Mouse (Mus musculus) spleen, adult 12 weeks (tissue): ENCODE measurements around the gene Mllt1.
"Not testable (repeated sequence)": the region's sequence is repeated elsewhere in the genome, so short reads cannot be mapped to it uniquely, and the experiment has no call there.

Experiments
- DNase-seq: peaks from one replicate; pipeline ENCODE4 v3.0.0; 2022; ENCODE audit warnings: low spot score

Gene Mllt1

DNA sequence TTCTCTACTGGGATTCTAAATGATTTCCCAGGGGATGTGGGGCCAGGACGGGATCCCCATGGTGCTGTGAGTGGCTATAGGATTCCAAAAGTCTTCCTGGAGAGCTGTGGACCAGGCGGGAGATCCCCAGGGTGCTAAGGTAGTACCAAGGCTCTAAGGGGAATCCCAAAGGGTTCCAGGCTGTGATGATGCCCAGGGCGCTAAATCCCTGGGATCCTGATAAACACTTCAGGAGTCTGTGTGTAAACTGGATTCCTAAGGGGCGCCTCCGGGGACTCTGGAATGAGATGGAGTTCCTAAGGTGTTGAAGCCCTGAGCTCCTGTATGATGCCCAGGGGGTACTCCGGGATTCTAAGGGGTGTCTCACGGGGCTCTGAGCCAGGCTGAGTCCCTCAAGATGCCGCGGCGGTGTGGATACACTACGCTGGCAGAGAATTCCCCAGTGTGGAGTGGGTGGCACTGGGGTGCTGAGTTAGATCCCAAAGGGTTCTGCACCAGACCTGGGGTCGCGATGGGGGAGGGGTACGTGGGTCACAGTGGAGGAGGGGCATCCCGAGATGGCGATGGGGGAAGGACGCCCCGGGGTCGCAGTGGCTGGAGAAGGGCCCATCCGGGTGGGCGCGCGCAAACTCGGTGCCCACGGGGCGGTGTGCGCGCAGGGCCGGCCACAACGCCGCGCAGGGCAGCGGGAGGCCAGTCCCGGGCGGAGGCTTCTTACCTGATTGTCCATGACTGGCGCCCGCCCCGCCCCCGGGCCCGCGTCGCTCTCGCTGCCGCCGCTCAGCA lies 477 bp downstream of the Mllt1 start:
- DNase-seq, result no peak

DNA sequence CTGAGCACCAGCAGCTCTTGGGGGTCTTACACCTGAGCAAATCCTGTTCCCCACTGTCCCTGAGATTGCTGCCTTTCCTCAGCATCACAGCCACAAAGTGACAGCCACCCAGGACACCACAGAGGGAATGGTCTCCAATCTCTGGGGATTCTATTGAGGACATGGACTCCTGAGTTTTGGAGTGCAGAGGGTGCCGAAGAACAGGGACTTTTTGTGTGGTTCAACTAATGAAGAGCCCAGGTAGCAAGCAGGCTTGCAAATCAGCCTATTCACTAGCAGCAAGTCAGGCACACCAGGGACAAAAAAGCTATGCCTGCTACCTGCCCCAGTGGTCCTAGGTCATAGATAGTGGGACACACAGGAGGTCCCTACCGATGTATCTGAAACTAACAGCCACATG lies 1.8 kb downstream of the Mllt1 start:
- DNase-seq, result no peak

DNA sequence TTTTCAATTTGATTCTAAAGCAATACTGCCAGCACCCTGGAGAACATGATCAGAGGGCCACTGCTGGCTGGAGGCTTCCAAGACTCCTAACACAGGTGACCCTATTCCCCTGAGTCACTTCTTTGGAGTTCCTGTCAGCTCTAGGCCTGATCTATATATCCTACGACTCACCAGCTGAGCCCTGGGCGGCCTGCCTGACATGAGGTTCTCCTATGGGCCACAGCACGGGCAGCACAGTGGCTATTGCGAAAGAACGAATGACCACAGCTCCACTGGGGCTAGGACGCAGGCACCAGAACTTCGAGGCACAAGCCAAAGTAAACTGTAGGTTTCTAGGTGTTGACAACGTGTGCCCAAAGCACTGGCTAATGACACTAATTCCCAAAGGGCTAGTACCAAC lies 5.2 kb downstream of the Mllt1 start:
- DNase-seq, result no peak

DNA sequence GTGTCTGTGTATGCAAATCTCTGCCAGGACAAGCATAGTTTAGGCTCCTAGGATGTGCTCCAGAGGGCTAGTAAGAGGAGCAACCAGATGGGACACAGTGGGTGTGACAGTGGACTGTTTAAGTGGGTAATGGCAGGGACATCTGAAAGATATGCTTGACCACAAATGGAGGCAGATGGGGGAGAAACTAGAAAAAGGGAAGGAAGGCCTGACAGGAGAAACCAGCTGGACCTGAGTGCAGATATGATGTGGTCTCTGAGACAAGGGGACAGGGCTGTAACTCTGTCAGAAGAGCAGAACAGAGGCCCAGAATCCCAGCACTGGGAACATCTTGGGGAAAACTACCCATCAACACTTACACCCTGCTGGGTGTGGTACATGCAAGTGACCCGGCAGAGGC lies 5.7 kb downstream of the Mllt1 start:
- no peak for DNase-seq

DNA sequence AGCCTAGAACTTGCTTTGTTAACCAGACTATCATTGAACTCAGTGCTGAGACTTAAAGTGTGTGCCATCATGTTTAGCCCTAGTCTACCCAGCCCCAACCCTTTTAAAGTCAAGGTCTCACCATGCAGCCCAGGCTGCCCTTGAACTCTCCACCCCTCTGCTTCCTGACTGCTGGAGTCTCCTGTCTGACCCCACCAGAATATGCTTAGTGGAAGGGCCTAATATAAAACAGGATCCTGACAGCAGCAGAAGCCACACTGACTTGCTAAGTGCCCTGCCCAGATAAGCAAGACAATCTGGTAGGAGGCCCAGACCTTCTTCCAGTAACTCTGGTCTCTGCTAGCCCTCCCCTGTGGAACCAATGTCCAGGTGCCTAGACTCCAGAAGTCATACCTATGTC lies 6.1 kb downstream of the Mllt1 start:
- no peak for DNase-seq

DNA sequence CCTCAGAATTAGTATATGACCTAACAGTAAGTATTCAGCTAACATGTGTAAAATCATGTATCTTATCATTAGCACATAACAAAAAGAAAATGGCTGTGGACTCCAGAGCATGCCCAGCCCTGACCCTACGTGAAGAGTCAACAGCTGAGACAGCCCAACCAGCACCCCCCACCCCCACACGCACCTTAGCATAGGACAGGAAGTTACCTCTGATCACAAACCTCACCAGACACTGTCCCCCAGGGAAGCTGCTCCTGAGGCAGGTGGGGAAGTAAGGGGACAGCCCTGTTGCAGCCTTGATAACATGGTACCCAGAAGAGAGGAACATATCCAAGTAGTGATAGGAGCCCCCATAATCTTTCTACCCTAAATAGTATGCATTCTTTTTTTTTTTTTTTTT lies 9.2 kb downstream of the Mllt1 start:
- no peak for DNase-seq

DNA sequence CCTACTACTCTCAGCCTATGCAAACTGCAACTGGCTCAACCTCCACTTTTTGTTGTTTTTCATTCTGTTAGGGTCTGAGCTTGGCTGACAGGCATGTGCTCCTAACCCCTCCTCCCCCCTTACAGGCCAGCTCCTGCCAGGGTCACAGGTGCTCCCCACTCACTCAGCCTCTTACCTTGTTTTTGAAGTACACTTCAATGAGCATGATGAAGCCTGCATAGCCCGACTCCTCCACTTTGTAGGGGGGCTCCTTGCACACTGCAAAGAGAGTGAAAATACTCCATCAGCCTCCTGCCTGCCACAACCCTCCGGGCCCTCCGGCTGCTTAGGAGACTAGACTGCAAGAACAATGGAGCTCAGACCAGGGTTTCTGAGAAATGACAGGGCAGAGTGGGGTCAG lies 15.5 kb downstream of the Mllt1 start:
- DNase-seq, result no peak

DNA sequence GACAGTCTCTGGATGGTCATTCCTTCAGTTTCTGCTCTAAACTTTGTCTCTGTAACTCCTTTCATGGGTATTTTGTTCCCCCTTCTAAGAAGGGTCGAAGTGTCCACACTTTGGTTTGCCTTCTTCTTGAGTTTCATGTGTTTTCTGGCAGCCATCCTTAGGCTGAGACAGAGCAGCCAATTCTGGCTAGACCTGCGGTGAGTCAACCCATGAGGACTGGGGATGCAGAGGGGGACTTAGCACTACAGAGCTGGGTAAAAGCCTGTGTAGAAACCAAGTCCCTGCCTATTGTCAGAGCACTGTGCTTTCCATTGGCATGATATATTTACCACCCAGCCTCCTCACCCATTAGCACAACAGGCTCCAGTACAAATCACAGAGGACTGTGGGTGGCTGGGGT lies 18.0 kb downstream of the Mllt1 start:
- no peak for DNase-seq

DNA sequence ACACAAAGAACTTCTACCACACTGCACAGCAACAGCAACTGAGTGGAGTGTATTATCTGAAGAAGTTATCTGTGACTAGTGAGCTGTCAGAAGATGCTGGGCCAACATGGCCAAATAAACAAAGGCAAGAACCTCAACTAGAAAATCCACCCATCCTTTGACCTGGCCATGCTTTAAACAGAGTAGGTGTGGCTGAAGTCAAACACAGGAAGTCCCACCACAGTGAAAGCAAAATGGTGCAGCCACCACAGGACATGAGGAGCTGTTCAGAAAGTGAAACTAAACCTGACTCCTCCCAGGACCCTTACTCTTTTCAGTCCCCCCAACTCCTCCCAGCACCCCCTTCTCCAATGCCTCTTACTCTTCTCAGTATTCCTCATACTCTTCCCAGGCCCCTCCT lies 21.8 kb downstream of the Mllt1 start:
- no peak for DNase-seq

DNA sequence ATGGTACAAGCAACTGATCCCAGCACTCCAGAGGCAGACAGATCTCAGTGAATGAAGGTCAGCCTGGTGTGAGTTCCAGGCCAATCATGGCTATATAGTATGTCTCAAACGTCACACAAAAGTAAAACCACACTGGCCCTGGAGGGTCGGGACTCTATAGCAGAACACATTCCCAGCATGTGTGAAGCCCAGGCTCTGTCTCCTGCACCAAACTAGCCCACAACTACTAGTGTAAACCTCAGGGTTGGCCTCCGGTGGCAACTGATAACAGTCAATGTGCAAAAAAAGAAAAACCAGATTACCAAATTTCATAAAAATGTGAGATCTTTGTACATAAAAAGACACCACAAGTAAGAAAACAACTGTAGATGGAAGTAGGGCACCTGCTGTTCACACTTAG lies 22.2 kb downstream of the Mllt1 start:
- DNase-seq, result no peak

DNA sequence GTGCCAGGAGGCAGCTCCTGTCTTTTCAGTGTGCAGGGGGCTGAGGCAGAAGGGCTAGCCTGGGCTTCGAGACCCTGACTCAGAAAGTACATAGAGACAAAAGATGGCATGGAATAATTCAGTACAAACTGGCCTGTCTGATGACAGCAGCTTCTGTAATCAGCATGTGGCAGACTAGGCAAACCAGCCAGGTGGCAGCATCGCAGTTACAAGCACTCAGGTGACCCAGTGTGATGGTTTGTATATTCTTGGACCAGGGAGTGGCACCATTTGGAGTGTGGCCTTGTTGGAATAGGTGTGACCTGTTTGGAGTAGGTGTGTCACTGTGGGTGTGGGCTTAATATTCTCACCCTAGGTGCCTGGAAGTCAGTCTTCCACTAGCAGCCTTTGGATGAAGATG lies 25.5 kb downstream of the Mllt1 start:
- DNase-seq, result not testable (repeated sequence)

DNA sequence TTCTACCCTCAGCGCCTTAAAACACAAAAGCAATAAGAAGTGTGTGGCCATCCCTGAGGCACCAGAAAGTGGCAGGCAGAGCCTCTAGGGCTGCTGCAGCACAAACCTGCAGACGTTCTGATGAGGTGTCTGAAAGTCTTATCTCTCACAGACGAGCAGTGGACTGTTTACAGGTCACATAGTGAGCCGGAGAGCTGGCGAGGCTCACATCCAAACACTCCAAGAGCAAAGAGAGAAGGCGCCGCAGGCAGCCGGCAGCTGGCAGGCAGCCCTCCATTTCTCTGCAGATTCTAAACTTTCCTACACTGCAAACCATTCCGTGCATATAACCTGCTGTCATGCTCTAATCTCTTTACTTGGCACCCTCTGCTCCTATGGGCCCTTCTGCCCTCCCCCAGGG lies 27.3 kb downstream of the Mllt1 start:
- DNase-seq, result no peak

DNA sequence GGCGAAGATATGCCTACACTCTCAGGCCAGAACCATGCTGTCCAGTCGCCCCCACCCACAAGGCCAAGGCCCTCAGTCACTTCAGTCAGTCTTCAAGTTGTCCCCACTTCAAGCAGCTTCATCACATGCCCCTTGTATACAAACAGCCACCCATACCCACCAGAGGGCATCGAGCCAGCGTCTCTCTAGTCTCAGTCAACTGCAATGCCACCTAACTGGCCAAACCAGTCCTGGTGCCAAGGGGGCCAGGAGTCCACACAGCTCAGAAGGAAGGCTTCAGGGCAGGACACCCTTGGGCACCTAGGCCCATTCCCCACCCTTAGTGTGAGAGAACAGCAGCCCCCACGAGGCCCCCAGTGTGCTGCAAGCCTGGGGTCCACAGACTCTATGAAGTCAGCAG lies 28.1 kb downstream of the Mllt1 start:
- DNase-seq, result no peak

DNA sequence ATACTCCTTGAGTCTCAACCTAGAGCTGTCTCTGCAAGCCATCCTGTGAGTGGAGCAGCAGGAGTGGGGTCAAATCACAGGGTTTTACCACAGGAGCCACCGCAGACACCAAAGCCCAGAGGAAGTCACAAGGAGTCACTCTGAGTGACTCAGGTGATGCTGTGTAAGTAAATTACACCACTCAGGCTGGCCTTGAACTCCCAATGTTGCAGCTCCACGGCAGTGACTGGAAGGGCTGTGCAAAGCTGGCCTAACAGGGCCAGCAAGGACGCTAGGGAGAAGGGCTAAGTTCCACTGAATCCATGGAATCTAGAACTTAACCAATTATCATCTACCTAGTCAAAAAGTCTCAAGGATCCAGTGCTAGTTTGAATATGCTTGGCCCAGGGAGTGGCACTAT lies 29.0 kb downstream of the Mllt1 start:
- no peak for DNase-seq

DNA sequence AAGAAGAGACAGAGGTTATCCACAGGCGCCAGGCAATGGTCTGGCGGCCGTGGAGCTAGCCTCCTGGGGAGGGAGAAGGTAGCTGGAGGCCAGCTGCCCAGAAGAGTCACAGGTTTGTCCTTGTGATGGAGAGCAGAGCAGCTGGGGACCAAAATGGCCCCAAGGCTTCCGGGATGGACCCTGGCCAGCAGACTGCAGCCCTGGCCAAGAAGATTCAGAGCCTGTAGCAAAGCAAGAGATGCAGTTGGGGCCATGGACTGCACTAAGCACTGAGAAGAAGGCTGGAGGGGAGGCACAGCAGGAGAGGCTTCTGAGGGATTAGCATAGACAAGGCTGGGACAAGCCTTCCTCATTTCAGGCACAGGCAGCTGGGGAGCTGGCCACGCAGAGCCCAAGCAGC lies 32.5 kb downstream of the Mllt1 start:
- DNase-seq, result no peak

DNA sequence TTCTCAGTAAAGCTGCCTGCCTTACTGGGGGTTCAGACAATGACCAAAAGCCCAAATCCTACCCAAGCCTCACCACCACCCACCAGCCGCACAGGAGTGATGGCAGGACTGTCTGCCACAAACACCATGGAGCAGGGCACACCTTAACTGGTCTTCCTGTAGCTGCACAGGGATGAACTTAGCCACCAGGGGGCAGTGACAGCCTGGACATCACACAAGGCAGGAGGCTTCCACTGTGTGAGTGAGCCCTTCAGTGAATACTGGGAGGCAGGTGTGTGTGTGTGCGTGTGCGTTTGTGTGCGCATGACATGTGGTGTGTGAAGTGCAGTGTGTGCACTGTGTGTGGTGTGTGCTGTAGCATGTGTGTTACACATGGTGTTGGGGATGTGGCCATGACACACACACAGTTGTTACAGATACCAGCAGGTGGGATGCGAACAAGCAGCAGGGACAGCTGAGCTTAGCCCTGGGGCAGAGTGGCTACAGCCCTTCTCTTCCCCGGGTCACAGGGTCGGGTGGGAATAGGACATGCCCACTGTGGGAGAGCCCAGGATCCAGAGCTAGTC lies 37.5 kb downstream of the Mllt1 start:
- DNase-seq, result peak; percentile 53

DNA sequence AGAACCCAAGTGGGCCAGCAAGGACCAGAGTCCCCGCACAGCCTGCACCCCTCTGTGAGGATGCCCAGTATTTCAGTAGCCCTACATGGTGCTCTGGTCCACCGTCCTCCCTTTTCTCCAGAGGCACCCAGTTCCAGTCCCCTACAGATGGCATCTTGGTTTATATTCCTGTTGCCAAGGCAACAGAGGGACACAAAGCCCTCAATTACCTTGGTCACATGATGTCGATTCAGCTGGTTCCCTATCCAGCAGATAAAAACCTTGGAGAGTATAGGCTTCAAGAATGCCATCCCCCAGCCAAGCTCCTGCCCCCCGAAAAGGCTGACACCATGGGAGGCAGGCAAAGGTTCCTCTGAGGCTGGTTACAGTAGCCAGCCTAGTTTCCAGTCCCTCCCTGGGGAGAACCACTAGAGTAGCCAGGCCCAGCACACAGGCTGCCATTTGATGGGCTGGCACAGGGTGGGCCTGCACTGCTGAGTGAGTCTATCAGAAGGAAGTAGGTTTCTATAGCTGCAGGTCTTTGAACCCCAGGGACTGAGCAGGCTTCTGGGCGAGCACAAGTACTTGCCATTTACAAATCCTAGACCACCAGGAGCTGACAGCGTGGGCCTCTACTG lies 38.6 kb downstream of the Mllt1 start:
- DNase-seq, result no peak

DNA sequence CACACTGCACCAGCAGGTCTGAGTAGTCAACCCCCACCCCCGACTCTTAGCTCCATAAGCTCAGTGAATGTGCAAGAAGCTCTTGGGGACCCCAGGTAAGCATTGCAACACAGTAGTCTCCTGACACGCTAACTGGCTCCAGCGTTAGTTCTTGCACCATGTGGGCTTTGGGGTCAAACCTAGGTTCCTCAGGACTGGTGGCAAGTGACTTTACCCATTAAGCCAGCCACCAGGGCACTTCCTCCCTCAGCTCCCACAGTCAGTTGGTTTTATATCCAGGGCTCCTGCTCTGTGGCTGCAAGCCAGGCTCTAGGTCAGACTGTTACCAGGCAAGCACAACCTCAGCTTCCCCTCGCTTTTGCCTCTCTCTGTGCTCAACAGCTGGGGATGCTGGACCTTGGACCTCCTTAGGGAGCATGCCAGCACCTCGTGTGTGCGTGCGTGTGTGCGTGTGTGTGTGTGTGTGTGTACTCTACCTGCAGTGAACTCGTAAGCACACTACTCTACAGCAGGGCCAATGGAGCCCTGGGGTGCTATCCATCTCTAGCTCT lies 39.8 kb downstream of the Mllt1 start:
- DNase-seq, result no peak

DNA sequence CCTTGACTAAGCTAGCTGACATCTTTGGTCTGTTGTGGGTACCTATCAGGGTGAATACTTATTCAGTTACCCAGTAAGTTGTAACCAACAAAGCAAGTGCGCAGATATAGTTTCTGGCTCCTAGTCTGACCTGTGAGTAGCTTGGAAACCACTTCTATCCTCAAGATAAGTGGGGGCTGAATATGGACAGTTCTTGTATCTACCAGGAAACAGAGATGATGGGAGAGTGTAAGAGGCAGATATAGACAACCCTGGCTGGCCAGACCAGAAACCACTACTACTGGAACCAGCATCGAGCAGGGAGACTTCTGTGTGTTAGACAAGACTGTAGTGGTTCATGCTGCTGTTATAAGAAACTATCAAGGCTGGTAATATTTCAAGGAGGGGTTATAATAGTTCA lies 45.2 kb downstream of the Mllt1 start:
- no peak for DNase-seq

DNA sequence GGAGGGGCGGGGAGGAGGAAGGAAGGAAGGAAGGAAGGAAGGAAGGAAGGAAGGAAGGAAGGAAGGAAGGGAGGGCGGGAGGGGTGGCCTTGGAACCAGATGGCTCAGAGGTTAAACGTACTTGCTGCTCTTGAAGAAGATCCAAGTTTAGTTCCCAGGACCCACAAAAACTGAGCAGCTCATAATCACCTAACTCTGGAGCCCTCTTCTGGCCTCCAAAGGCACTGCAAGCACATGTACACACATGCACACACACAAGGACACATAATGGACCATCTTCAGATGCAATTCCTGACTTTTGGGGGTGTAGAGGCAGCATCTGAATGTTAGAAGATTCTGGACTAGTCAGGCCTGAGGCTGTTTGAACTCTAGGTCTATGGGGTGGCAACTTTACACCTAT lies 47.2 kb downstream of the Mllt1 start:
- no peak for DNase-seq

DNA sequence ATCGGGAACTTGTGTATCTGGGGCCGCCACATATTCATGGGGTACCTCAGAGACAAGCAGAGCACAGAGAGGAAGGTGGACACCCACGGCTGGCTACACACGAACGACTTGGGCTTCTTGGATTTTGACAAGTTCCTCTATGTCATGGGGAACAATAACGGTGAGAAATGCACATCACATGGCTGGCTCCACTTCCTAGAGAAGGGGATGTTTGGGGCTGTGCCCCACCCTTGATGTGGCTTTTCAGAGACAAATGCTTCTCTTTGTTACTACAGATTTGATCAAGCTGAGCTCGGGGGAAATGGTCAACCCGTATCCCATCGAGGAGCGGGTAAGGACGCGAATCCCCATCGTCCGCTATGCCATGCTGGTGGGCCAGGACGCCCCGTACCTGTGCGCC lies 50.4 kb downstream of the Mllt1 start:
- DNase-seq, result no peak

DNA sequence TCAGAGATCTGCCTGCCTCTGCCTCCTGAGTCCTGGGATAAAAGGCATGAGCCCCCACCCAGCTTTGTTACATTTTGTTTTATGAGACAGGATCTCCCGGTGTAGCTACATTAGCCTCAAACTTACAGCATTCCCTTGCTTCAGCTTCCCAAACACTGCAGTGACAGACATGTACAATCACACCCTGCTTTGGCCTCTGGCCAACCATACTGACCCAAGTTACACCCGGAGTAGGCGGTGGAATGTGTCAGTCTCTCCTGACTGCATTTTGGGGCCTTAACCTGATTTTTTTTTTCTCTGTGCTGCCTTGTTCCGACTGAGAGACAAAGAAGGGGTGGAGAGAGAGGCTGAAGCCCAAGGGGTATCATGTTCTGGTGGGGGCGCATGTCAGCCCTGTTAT lies 50.9 kb downstream of the Mllt1 start:
- no peak for DNase-seq

DNA sequence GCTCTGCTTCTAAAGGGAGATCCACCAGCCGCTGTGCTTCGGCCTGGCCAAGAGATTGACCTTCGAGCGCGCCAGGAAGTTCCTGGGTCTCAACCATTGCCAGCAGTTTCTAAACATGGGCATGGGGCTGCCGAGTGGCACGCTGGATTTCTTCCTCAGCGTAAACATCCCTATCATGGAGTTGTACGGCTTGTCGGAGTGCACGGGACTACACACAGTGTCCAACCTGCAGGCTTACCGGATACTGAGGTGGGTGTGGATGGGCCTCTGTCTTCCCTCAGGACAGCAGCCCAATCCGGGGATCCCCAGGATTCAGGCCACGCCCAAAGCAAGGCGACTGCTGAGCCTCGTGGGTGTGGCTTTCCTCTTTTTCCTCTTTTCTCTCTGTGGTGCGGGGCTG lies 51.6 kb downstream of the Mllt1 start:
- no peak for DNase-seq

DNA sequence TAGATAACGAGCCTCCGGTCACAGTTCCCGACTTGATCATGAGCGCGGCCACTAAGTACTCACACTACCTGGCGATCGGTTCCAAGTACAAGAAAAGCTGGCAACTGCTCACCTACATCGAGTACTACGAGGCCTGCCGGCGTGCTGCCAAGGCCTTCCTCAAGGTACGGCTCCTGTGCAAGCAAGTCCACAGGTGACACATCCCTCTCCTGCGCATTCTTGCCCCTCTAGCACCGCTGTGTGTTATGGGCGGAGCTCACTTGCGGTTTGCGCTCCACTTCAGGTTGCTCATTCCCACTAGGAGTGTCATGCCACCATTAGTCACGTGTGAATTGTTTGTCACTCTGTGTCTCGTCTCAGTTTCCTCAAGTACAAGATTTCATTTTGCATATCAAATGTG lies 57.8 kb downstream of the Mllt1 start:
- DNase-seq, result no peak
